Mouse (Mus musculus): ENCODE results near the gene Lgals12. TPM values are rescaled to one million over a fixed set of nuclear protein-coding genes. Genes with fewer than 3 reads are reported as not detected.

Gene Lgals12
- total and polyA plus RNA-seq, 3 experiments, result not detected

DNA sequence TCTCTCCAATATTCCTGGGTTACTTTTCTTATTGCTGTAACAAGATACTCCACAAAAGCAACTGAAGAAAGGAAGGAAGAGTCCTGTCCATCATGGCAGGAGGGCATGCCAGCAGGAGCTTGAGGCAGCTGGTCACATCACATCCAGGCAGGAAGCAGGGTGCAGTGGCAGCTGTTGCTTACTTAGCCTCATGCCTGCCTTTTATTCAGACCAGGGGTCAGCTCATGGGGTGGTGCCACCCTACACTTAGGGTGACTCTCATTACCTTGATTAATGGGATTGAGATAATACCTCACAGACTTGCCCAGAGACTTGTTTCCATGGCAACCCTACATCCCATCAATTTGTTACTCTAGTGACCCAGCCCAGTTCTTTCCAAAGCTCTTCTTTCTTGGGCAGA is 2.0 kb downstream of the Lgals12 start:
- no peak overlapping the region for H3K27ac ChIP-seq (ENCODE audit: control insufficient read depth, low read depth, low read length)
- no peak overlapping the region for H3K9ac ChIP-seq (ENCODE audit: control insufficient read depth, low read depth, low read length, poor library complexity, severe bottlenecking)
- TF ChIP-seq UBTF (IDR thresholded peaks at IDR 0.05; ENCODE audit: borderline replicate concordance, insufficient read depth, low read depth, low read length), result no peak
- TF ChIP-seq MYC (IDR thresholded peaks at IDR 0.05; ENCODE audit: low read depth, low read length), result no peak
- no peak for TF ChIP-seq TCF12 (IDR thresholded peaks at IDR 0.05; ENCODE audit: low read depth, low read length)
- TF ChIP-seq CHD2 (IDR thresholded peaks at IDR 0.05; ENCODE audit: low read length), result no peak
- TF ChIP-seq MAX (IDR thresholded peaks at IDR 0.05; ENCODE audit: low read length), result no peak
- no peak for TF ChIP-seq ZC3H11A (IDR thresholded peaks at IDR 0.05; ENCODE audit: low read depth, low read length)
- TF ChIP-seq SIN3A (IDR thresholded peaks at IDR 0.05; ENCODE audit: low read length), result no peak
- no peak for TF ChIP-seq TAL1 (IDR thresholded peaks at IDR 0.05; ENCODE audit: low read length)
- TF ChIP-seq EP300 (IDR thresholded peaks at IDR 0.05; ENCODE audit: low read depth in 1 of 2, low read length in 2 of 2), result no peak
- no peak for TF ChIP-seq MYB (IDR thresholded peaks at IDR 0.05; ENCODE audit: low read depth, low read length)
- TF ChIP-seq RAD21 (IDR thresholded peaks at IDR 0.05; ENCODE audit: low read depth, low read length), result no peak
- no peak for TF ChIP-seq MAZ (IDR thresholded peaks at IDR 0.05; ENCODE audit: low read depth, low read length)
- TF ChIP-seq E2F4 (IDR thresholded peaks at IDR 0.05; ENCODE audit: borderline replicate concordance, low read depth, low read length), result no peak
- no peak for TF ChIP-seq NRF1 (IDR thresholded peaks at IDR 0.05; ENCODE audit: insufficient read depth, low read depth, low read length, poor library complexity, severe bottlenecking)
- TF ChIP-seq TBP (IDR thresholded peaks at IDR 0.05; ENCODE audit: low read depth, low read length), result no peak
- TF ChIP-seq KAT2A (conservative IDR thresholded peaks at IDR 0.05; ENCODE audit: low read depth, low read length), result no peak
- no peak for TF ChIP-seq GABPA (IDR thresholded peaks at IDR 0.05; ENCODE audit: low read depth, low read length)
- TF ChIP-seq ZKSCAN1 (IDR thresholded peaks at IDR 0.05; ENCODE audit: low read depth, low read length), result no peak
- no peak for TF ChIP-seq MXI1 (IDR thresholded peaks at IDR 0.05; ENCODE audit: low read depth, low read length)
- no peak overlapping the region for H3K4me3 ChIP-seq (ENCODE audit: control insufficient read depth in 1 of 2, insufficient read depth in 1 of 2, low read depth in 2 of 2, low read length in 2 of 2)
- no peaks in the 10 kb centered on the region for H3K9me3 ChIP-seq (replicated peaks; ENCODE audit: insufficient read depth, low read length)
- H3K36me3 ChIP-seq (ENCODE audit: control insufficient read depth in 1 of 2, insufficient read depth in 2 of 2, low read length in 2 of 2), result no peaks in the 10 kb centered on the region
- no peak for DNase-seq (ENCODE audit: low read depth, low spot score)
- no peaks in the 10 kb centered on the region for H3K79me2 ChIP-seq (ENCODE audit: control insufficient read depth, insufficient read depth, low read length, poor library complexity)
- no peaks in the 10 kb centered on the region for H3K27me3 ChIP-seq (ENCODE audit: control insufficient read depth in 1 of 2, insufficient read depth in 2 of 2, low read length in 2 of 2)
- H3K4me1 ChIP-seq (ENCODE audit: control insufficient read depth in 1 of 2, insufficient read depth in 2 of 2, low read length in 2 of 2), result no peaks in the 10 kb centered on the region

DNA sequence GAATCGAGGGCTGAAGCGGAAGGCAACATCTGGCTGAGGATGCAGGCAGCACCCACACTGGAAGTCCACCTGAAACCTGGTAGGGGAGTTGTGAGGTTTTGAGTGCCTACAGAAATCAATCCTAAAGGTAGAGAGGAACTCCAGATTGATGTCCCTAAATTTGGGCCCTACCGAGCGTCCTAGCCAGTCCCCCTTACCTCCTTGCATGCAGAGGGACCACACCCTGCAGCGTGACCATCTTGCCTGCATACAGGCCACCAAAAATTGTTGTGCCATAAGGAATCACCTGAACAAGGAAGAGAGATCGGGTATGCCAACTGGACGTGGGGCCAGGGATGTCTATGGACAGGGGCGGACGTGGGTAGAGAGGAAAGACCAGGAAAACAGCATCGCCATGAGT is 2.9 kb downstream of the Lgals12 start:
- Histone ChIP-seq H3K79me2 (ENCODE audit: control insufficient read depth, insufficient read depth, low read length, poor library complexity) (no peaks in the 10 kb centered on the region), H3K27me3 (ENCODE audit: control insufficient read depth in 1 of 2, insufficient read depth in 2 of 2, low read length in 2 of 2) (no peaks in the 10 kb centered on the region), H3K27ac (ENCODE audit: control insufficient read depth, low read depth, low read length) (no peak overlapping the region), H3K4me3 (ENCODE audit: control insufficient read depth in 1 of 2, insufficient read depth in 1 of 2, low read depth in 2 of 2, low read length in 2 of 2) (no peak overlapping the region), H3K4me1 (ENCODE audit: control insufficient read depth in 1 of 2, insufficient read depth in 2 of 2, low read length in 2 of 2) (no peaks in the 10 kb centered on the region), H3K9me3 (replicated peaks; ENCODE audit: insufficient read depth, low read length) (no peaks in the 10 kb centered on the region), H3K36me3 (ENCODE audit: control insufficient read depth in 1 of 2, insufficient read depth in 2 of 2, low read length in 2 of 2) (no peaks in the 10 kb centered on the region), H3K9ac (ENCODE audit: control insufficient read depth, low read depth, low read length, poor library complexity, severe bottlenecking) (no peak overlapping the region)
- no peak for DNase-seq (ENCODE audit: low read depth, low spot score)
- no peak for TF ChIP-seq GABPA (IDR thresholded peaks at IDR 0.05; ENCODE audit: low read depth, low read length)
- no peak for TF ChIP-seq UBTF (IDR thresholded peaks at IDR 0.05; ENCODE audit: borderline replicate concordance, insufficient read depth, low read depth, low read length)
- no peak for TF ChIP-seq TCF12 (IDR thresholded peaks at IDR 0.05; ENCODE audit: low read depth, low read length)
- no peak for TF ChIP-seq TBP (IDR thresholded peaks at IDR 0.05; ENCODE audit: low read depth, low read length)
- no peak for TF ChIP-seq MEF2A (IDR thresholded peaks at IDR 0.05; ENCODE audit: extremely low read depth, insufficient replicate concordance, low read depth, low read length, poor library complexity, severe bottlenecking)
- no peak for TF ChIP-seq NELFE (IDR thresholded peaks at IDR 0.05; ENCODE audit: low read depth, low read length)
- no peak for TF ChIP-seq MXI1 (IDR thresholded peaks at IDR 0.05; ENCODE audit: low read depth, low read length)
- no peak for TF ChIP-seq MAX (IDR thresholded peaks at IDR 0.05; ENCODE audit: low read length)
- no peak for TF ChIP-seq JUND (IDR thresholded peaks at IDR 0.05; ENCODE audit: low read depth, low read length)
- no peak for TF ChIP-seq POLR2A (IDR thresholded peaks at IDR 0.05; ENCODE audit: control insufficient read depth in 1 of 2, insufficient read depth in 1 of 2, low read depth in 1 of 2, low read length in 2 of 2, poor library complexity in 1 of 2)
- TF ChIP-seq POLR2AphosphoS5 (IDR thresholded peaks at IDR 0.05; ENCODE audit: borderline replicate concordance, low read depth, low read length), result no peak
- TF ChIP-seq HCFC1 (IDR thresholded peaks at IDR 0.05; ENCODE audit: low read depth, low read length), result no peak
- no peak for TF ChIP-seq SMC3 (IDR thresholded peaks at IDR 0.05; ENCODE audit: low read depth, low read length)
- no peak for TF ChIP-seq ZC3H11A (IDR thresholded peaks at IDR 0.05; ENCODE audit: low read depth, low read length)
- TF ChIP-seq BHLHE40 (IDR thresholded peaks at IDR 0.05; ENCODE audit: borderline replicate concordance, low read depth, low read length), result no peak
- TF ChIP-seq ELF1 (IDR thresholded peaks at IDR 0.05; ENCODE audit: low read depth, low read length), result no peak
- TF ChIP-seq MYB (IDR thresholded peaks at IDR 0.05; ENCODE audit: low read depth, low read length), result no peak

Measured in MEL (cell line).